Mouse (Mus musculus) olfactory bulb, adult 2 months (tissue): ENCODE results near the gene Abhd17c. TPM values are rescaled to one million over a fixed set of nuclear protein-coding genes. Genes with fewer than 3 reads are reported as not detected.

Source experiments
- H3K27ac ChIP-seq: fragments of 200-500 bp; 2 replicates; pipeline ENCODE4 v1.5.1; 2012; ENCODE audit warnings: low read depth, low read length; ENCODE audit not compliant: insufficient read depth
- H3K4me1 ChIP-seq: fragments of 200-500 bp; 2 replicates; pipeline ENCODE4 v1.6.1; 2012; ENCODE audit warnings: low read length; ENCODE audit not compliant: control insufficient read depth, insufficient read depth
- H3K4me3 ChIP-seq: fragments of 200-500 bp; 2 replicates; pipeline ENCODE4 v1.5.1; 2012; ENCODE audit warnings: mild to moderate bottlenecking, low read depth, low read length, moderate library complexity; ENCODE audit not compliant: insufficient read depth
- CTCF ChIP-seq: fragments of 200-500 bp; IDR thresholded peaks from 2 replicates; pipeline ENCODE4 v1.5.1; 2012; ENCODE audit warnings: low read depth, mild to moderate bottlenecking, low read length, moderate library complexity; ENCODE audit not compliant: insufficient read depth
- POLR2A ChIP-seq: fragments of 200-500 bp; IDR thresholded peaks from 2 replicates; pipeline ENCODE4 v1.6.1; 2012; ENCODE audit warnings: mild to moderate bottlenecking, low read depth, low read length, moderate library complexity; ENCODE audit not compliant: insufficient read depth
- WGBS: fragments of 180-500 bp; shearing (Covaris S2); methylation state at CpG from one replicate; pipeline ENCODE4 v1.1.7; 2018; 5-methylcytosine and 5-hydroxymethylcytosine counted together
- polyA plus RNA-seq: library from polyadenylated mRNA; stranded (reverse); fragments of >200 nt; gene quantifications from 2 replicates; pipeline ENCODE4 v1.2.4, GENCODE M21; 2012; ENCODE audit warnings: low replicate concordance; ENCODE audit not compliant: missing spikeins, insufficient read depth, insufficient read length

Gene Abhd17c
- polyA plus RNA-seq, 1 experiment = not detected

DNA sequence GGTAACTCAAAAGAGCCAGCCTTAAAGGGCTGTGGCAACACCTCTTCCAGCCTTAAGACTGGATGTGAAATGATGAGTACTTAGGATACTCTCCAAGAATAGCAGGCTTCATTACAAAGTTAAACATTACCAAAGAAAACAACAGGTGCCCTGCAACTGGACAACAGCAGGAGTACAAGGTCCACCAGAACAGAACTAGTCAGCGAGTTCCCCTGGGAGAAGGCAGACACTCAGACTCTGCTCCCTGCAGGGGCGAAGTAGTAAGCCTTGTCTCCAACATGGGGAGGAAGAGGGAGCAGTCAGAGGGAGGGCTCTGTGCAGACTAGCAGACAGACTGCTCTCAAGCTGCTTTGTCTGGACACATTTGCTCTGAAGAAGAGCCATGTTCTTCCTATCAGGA lies 6.1 kb downstream of the Abhd17c start:
- no peak overlapping the region for H3K4me3 ChIP-seq
- WGBS = 56% methylated on average over 2 of the region's 2 CpGs
- TF ChIP-seq CTCF (no peak), POLR2A (no peak)
- peaks cover 11% of the 10 kb centered on the region for H3K4me1 ChIP-seq
- no peak overlapping the region for H3K27ac ChIP-seq

DNA sequence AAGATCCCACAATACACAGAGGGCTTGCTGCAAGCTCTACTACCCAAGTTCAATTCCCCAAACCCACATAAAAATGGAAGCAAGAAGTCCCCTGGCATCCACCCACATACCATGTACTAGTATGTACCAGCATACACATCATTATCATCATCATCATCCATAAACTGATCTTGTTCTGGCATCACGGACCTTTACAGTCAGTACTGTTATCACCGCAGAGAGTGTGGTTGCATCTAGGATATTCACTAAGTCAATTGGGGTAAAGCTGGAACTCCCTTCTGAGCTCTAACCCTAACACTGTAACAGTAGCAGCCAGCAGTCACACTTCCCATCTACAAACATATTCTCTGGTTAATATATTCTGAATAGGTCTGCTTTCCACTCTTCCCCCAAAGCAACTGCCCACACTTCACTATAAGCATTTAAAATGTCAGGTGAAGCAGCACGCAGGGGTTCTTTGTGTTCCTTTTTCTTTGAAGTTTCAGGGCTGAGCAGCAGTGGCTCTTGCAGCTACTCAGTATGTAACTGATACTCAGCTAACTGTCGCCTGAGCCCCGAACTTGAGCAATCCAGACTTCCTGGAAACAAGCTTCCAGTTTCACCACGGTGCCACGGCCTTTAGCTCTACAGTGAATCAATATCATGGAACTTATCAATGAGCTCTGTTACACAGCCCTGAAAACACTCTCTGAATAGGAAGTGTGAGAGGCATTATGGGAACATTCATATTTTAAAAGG lies 8.8 kb downstream of the Abhd17c start:
- H3K4me3 ChIP-seq = no peak overlapping the region
- no peak overlapping the region for H3K27ac ChIP-seq
- H3K4me1 ChIP-seq = peaks cover 9% of the 10 kb centered on the region
- no peak for TF ChIP-seq POLR2A
- 69% methylated on average over 7 of the region's 7 CpGs for WGBS

- 93% methylated on average over 4 of the region's 4 CpGs for WGBS
- no peak overlapping the region for H3K4me3 ChIP-seq
- peaks cover 11% of the 10 kb centered on the region for H3K4me1 ChIP-seq
- H3K27ac ChIP-seq = no peak overlapping the region
- no peak for TF ChIP-seq POLR2A
- TF ChIP-seq CTCF = no peak
Measured at GRCm38 (mm10) chr7:84142196-84142595, 9.5 kb downstream of the Abhd17c start.

DNA sequence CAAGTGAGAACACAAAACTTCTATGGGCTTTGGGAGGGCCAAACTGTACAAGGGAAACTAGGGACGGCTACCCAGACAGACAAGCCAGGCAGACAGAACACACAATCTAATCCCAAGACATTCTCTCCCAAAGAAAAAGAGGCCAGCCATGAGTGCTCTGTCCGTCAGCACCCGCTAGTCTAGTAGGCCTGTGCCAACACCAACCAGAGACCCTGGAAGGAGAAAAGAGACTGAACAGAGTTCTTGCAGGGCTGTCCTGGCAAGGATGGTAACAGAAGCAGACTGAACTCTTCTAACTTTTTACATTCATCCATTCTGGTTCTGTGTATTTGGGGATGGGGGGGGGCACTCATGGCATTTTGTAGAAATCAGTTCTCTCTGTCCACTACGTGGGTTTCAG lies 12.1 kb downstream of the Abhd17c start:
- Histone ChIP-seq H3K4me1 (peaks cover 10% of the 10 kb centered on the region), H3K27ac (no peak overlapping the region), H3K4me3 (no peak overlapping the region)
- TF ChIP-seq CTCF = no peak
- no peak for TF ChIP-seq POLR2A
- WGBS = 61% methylated on average over 4 of the region's 4 CpGs

- WGBS = 84% methylated on average over 4 of the region's 4 CpGs
- TF ChIP-seq POLR2A (no peak), CTCF (no peak)
- Histone ChIP-seq H3K4me1 (peaks cover 10% of the 10 kb centered on the region), H3K27ac (no peak overlapping the region), H3K4me3 (no peak overlapping the region)
Measured at GRCm38 (mm10) chr7:84138731-84139130, 13.0 kb downstream of the Abhd17c start.

GRCm38 (mm10) chr7:84137779-84138178 lies 13.9 kb downstream of the Abhd17c start:
- TF ChIP-seq CTCF = no peak
- no peak for TF ChIP-seq POLR2A
- no peak overlapping the region for H3K4me3 ChIP-seq
- H3K4me1 ChIP-seq = peaks cover 10% of the 10 kb centered on the region
- WGBS = 52% methylated on average over 3 of the region's 3 CpGs
- no peak overlapping the region for H3K27ac ChIP-seq

- peaks cover 10% of the 10 kb centered on the region for H3K4me1 ChIP-seq
- no peak overlapping the region for H3K4me3 ChIP-seq
- WGBS = 54% methylated on average over 4 of the region's 4 CpGs
- TF ChIP-seq POLR2A (no peak), CTCF (no peak)
- no peak overlapping the region for H3K27ac ChIP-seq
Measured at GRCm38 (mm10) chr7:84135799-84136700, 15.6 kb downstream of the Abhd17c start.

DNA sequence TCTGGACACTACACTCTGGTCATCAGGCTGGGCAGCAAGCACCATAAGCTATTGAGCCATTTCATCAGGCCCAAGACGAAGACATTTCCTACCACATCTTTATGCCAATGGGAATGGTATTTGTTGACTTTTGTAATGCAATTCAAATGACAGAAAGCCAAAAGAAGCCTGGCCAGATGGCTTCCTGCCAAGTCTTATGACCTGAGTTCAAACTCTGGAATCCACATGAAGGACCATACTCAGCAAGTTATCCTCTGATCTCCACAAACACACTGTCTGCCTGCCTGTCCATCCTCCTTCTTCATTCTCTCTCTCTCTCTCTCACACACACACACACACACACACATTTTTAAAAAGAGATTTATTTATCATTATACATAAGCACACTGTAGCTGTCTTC lies 19.0 kb downstream of the Abhd17c start:
- TF ChIP-seq POLR2A (no peak), CTCF (no peak)
- peaks cover 12% of the 10 kb centered on the region for H3K4me1 ChIP-seq
- 50% methylated on average over 1 of the region's 1 CpGs for WGBS
- no peak overlapping the region for H3K4me3 ChIP-seq
- H3K27ac ChIP-seq = no peak overlapping the region

DNA sequence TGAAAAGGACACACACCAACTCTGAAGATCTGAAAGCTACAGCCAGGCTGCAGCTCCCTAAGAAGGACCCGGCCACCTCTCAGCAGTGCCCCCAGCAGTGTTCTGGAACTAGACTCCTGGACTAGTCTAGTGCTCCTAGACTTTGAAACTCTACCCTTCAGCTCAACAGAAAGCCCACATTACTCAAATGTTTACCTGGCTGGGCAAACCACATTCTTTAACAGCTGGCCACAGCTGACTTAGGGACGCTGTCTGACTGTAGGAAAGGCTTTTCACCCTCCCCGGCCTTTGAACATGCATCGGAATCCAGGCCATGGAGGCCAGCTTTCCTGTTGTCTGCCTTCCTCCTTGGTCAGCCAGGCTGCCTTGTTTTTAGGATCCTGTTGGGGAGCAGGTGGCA lies 20.0 kb downstream of the Abhd17c start:
- no peak overlapping the region for H3K27ac ChIP-seq
- WGBS = 89% methylated on average over 4 of the region's 4 CpGs

More for the DNA sequence above, 20.0 kb downstream of the Abhd17c start:
- peaks cover 11% of the 10 kb centered on the region for H3K4me1 ChIP-seq
- H3K4me3 ChIP-seq = no peak overlapping the region
- TF ChIP-seq CTCF (no peak), POLR2A (no peak)
